Mouse (Mus musculus) ES-CJ7 (cell line): Measurements from ENCODE around the gene Cand2.

Experiments used
- DNase-seq: peaks from one replicate; pipeline ENCODE4 v3.0.0; 2011; ENCODE audit warnings: low read depth, low spot score

Gene Cand2

GRCm38 (mm10) chr6:115773966-115774413 lies 348 bp upstream of the Cand2 start:
- DNase-seq, result peak; percentile 72

GRCm38 (mm10) chr6:115775838-115776237 lies 1.5 kb downstream of the Cand2 start:
- no peak for DNase-seq

DNA sequence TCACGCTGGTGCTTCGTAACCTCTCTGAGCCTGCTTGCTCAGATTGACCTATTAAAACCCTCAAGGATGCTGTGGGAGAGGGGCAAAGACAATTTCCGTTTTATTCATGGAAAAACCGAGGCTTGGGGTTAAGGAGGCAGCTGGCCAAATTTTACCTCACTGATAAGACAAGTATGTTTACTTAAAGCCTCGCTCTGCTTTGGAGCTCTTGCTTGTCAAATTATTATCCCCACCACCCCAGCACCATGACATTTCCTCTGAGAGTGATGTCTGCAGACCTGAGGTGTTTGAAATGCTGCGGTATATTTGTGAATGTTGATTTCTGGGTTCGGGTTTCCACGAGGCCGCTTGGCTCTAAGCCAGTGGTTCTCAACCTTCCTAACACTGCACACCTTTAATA lies 2.0 kb downstream of the Cand2 start:
- DNase-seq, result no peak

DNA sequence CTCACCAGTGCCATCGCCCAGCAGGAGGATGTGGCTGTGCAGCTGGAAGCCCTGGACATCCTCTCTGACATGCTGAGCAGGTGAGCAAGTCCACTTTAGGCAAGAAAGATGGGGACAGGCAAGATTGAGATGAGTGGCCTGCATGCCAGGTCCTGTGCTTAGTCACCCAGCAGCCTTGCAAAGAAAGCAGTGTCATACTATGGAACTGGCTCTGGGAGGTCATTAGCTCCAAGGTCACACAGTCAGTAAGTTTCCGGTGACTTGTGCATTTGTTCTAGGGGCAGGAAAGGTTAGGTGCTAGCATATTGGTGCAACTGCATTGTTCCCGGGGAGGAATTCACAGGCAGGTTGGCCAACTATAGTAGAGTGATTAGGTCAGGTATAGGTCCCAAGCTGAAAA lies 8.4 kb downstream of the Cand2 start:
- DNase-seq, result peak; percentile 40

GRCm38 (mm10) chr6:115791016-115791415 lies 16.7 kb downstream of the Cand2 start:
- peak; percentile 50 for DNase-seq

DNA sequence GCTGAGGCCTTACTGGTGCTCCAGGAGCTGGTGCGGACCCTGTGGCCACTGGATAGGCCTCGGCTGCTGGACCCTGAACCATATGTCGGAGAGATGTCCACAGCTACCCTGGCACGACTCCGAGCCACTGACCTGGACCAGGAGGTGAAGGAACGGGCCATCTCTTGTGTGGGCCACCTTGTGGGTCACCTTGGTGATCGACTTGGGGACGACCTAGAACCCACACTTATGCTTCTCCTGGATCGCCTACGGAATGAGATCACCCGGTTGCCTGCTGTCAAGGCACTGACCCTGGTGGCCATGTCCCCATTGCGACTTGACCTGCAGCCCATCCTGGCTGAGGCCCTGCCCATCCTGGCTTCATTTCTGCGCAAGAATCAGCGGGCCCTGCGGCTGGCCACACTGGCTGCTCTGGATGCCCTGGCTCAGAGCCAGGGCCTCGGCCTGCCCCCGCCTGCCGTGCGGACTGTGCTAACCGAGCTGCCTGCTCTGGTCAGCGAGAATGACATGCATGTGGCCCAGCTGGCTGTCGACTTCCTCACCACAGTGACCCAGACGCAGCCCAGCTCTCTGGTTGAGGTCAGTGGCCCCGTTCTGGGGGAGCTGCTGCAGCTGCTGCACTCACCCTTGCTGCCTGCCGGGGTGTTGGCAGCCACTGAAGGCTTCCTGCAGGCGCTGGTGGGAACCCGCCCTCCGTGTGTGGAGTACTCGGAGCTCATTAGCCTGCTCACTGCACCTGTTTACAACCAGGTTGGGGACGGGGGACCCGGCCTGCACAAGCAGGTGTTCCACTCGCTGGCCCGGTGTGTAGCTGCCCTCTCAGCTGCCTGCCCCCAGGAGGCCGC lies 17.7 kb downstream of the Cand2 start:
- no peak for DNase-seq

DNA sequence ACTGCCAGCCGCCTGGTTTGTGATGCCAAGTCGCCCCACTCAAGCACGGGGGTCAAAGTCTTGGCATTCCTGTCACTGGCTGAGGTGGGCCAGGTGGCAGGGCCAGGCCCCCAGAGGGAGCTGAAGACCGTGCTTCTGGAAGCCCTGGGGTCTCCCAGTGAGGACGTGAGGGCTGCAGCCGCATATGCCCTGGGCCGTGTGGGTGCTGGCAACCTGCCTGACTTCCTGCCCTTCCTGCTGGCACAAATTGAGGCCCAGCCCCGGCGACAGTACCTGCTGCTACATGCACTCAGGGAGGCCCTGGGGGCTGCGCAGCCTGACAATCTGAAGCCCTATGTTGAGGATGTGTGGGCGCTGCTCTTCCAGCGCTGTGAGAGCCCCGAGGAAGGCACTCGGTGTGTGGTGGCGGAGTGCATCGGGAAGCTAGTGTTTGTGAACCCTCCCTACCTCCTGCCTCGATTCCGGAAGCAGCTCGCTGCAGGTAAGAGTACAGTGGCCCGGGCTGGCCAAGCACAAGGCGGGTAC lies 18.4 kb downstream of the Cand2 start:
- DNase-seq, result no peak

- DNase-seq, result no peak
Measured at GRCm38 (mm10) chr6:115801811-115802210, 27.5 kb downstream of the Cand2 start.

DNA sequence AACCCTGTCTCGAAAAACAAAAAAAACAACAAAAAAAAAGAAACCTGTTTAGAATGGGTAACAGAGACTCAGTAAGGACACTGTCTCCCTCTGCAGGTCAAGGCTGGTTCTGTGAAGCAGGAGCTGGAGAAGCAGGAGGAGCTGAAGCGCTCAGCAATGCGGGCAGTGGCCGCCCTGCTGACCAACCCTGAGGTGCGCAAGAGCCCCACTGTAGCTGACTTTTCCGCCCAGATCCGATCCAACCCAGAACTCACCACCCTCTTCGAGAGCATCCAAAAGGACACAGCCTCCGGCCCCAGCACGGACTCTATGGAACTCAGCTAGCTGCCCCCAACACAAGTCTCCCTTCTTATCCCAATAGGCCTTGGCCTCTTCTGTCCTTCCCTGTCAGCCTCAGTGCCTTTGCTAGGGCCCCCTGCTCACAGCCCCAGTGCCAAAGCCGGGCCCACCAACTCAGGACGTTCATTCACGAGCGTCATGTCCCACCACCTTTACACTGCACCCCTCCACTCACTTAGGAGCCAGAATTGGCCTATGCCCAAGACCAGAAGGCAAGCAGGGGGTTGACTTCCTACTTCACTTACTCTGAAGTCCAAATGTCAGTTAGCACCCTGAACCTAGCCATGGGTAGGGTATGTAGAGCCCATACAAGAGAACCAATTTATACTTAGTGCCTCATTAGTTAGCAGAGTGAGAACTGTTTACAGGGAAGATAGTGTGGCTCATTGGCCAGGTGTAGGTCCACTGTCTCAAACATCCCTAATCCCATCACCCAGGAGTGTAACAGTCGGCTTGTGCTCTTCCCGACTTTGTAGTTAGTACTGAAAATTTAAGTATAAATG lies 29.4 kb downstream of the Cand2 start:
- DNase-seq, result peak; percentile 86

GRCm38 (mm10) chr6:115804432-115805192 lies 30.3 kb downstream of the Cand2 start:
- DNase-seq, result peak; percentile 52

GRCm38 (mm10) chr6:115807464-115808195 lies 33.3 kb downstream of the Cand2 start:
- no peak for DNase-seq

GRCm38 (mm10) chr6:115808196-115808487 lies 33.8 kb downstream of the Cand2 start:
- no peak for DNase-seq

- peak; percentile 92 for DNase-seq
Measured at GRCm38 (mm10) chr6:115808488-115809231, 34.3 kb downstream of the Cand2 start, which contains the start of gene Rpl32. Gene Rpl32, minus strand, starts transcription at chr6:115808747.

- DNase-seq, result peak; percentile 36
Measured at GRCm38 (mm10) chr6:115811606-115812005, 37.3 kb downstream of the Cand2 start.

DNA sequence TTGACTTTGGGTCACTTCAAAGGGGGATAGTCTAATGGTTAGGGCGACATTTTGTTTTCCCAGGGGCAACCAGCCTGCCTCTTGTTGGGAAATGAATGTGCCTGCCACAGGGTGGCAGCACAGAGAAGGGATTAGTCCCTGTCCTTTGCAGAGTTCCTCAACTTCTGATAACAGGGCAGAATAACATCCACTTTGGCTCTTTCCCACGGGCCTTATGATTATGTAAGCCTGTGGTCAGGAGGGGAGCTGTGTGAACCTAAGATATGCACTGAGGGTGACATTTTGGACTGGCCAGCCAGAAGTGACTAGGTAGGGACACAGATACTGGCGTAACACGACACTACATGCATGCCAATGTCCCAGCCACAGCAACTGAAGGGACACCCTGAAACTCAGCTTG lies 39.8 kb downstream of the Cand2 start:
- DNase-seq, result peak; percentile 67

DNA sequence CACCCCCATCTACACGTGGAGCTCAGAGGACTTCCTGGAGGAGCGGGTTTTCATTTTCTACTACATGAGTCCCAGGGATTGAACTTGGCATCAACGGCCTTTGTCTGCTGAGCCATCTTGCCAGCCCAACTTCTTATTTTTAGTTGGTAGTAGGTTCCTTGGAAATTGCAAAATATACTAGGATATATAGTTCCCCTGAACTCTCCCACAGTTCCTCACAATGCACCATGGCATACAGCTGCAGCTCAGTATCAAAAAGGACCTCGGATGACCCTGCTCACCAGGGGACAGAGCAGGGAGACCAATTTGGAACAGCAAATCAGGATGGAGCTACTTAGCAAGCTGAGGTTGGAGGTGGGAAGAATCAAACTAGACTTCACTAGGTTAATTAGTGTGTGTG lies 40.7 kb downstream of the Cand2 start:
- DNase-seq, result no peak

DNA sequence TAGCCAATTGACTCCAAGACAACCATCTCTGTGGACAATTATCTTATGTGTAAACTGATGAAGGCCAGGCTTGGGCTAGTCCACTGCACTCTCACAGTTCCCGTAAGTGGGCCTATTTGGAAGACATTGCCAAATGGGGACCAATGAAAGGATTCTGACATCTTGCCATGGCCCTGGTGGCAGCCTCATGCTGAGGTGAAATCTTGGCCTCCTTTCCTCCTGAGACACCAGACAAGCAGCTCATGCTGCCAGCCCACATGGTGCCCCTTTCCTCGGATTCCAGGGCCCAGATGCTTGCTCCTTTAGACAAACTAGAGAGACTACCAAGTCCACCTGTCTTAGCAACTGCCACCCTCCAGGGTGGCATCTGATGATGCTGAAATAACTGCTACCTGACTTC lies 43.8 kb downstream of the Cand2 start:
- DNase-seq, result no peak

- DNase-seq, result no peak
Measured at GRCm38 (mm10) chr6:115821216-115821993, 47.1 kb downstream of the Cand2 start.

DNA sequence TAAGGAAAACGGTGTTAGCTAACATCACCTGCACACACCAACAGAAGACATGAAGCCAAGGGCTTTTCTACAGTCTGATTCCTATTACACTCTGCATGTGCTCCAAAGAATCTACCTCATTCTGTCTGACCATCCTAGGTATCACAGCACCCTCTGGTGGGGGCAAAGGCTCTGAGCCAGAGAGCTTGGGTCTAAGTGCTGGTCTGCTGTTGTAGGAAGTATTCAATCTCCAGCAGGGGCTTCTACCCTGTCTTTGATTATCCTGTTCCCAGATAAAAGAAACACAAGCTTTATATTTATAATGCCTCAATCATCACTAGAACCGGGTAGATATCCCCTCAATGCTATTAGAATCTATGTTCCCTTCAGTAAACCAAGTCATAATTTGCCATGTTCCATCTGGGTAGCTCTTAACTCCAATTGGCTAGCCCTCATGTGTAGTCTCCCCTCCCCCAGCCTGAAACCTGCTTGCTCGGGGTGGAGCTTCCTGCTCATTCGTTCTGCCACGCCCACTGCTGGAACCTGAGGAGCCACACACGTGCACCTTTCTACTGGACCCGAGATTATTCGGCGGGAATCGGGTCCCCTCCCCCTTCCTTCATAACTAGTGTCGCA lies 49.6 kb downstream of the Cand2 start:
- peak; percentile 83 for DNase-seq
